ENCODE assay signal across 11 mouse cellular contexts in genomic region chr12:80382794-80383193, GRCm38 (mm10).
"Had no signal": no experiment of that assay in that cellular context is flagged by ENCODE, and none has a peak within 500 bp of the region (broad histone marks: within the 10 kb centered on the region; RNA-seq: fewer than 3 reads in every experiment).

No protein-coding gene starts in this region.

- ATAC-seq: lung, postnatal 0 days; midbrain, embryonic 13.5 days had no signal

- H3K4me1 ChIP-seq: liver, embryonic 15.5 days had no signal

- H3K9me3 ChIP-seq: kidney, embryonic 15.5 days; limb, embryonic 10.5 days; liver, embryonic 15.5 days; midbrain, embryonic 13.5 days had no signal

- H3K27ac ChIP-seq: left cerebral cortex, adult 2 months; limb, embryonic 10.5 days; liver, embryonic 15.5 days; midbrain, embryonic 13.5 days; stomach, postnatal 0 days had no signal

- H3K4me3 ChIP-seq: kidney, embryonic 15.5 days; left cerebral cortex, adult 2 months; limb, embryonic 10.5 days; liver, embryonic 15.5 days; midbrain, embryonic 13.5 days had no signal

- H3K9ac ChIP-seq: kidney, embryonic 15.5 days; liver, embryonic 15.5 days; midbrain, embryonic 13.5 days had no signal

- H3K4me2 ChIP-seq: kidney, embryonic 15.5 days; liver, embryonic 11.5 days; liver, embryonic 15.5 days; midbrain, embryonic 13.5 days had no signal

- DNase-seq: lung, adult 2 months; thymus, adult 18-20 months; thymus, postnatal 14 days had no signal

- H3K27me3 ChIP-seq: kidney, embryonic 15.5 days; liver, embryonic 15.5 days; midbrain, embryonic 13.5 days had no signal
